Mouse (Mus musculus) embryo, embryonic 11 days (tissue): ENCODE measurements around the gene Pxk.

Experiments used
- DNase-seq: peaks from one replicate; pipeline ENCODE4 v3.0.0-alpha.2; 2015

Gene Pxk

GRCm38 (mm10) chr14:8207543-8207942, 109.5 kb downstream of the Pxk start:
- no peak for DNase-seq

DNA sequence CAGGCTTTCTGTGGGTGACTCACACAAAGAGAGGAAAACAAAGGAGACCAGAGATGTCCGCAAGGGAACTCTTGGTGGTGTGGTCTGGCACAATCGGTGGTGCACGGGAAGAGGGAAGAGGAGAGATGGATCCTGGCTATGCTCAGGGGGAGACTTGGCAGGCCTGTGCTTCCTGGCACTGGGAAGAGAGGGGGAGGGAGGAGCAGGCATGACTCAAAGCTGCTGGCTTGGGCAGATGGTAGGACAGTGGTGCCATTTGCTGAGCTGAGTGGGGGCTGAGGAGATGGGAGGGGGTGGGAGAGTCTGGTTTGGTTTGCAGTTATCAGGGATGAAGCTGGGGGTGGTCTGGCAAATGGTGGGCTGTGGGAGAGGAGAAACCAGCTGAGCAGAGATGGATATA, 110.9 kb downstream of the Pxk start:
- DNase-seq = no peak

DNA sequence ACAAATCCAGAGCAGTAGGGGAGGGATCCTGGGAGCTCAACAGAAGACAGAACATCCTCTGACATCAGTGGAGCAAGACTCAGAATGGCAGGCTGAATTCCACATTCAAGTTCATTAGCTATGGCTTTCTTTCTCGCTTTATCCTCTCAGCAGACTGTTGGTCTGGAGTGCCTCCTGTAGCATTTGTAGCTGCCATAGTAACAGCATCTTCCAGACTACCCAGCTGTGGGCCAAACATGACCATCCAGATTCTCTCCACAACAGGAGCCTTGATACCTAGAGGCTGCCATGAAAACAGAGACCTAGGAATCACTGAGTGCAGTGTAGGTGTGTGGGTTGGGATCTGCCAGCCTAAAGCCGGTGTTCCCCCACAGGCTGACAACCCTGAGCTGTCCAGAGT, 111.9 kb downstream of the Pxk start:
- no peak for DNase-seq

GRCm38 (mm10) chr14:8212996-8213395, 115.0 kb downstream of the Pxk start:
- no peak for DNase-seq

DNA sequence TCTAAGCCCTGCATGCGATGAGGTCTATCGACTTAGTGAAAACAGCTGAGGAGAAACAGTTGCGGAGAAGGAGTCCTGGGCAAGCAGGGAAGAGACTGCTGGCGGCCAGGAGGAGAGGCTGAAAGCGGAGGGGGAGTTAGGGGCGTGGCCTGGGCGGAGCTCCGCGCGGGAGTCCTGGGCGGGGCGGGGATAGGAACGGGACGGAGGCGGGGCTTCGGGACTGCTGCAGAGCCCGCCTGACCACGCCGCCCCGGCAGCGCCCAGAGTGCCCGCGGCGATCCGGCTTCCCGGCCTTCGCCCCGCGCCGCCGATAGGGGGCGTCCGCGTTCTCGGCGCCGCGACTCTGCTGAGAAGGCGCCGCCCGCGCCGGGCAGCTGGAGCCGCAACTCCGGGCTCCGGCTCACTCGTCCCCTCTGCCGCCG, 115.8 kb downstream of the Pxk start, which contains the start of gene Kctd6:
TSS of gene Kctd6 (plus strand) at position 338 of the 422 bp plus-strand sequence.
- DNase-seq = peak; percentile 98
